Mouse (Mus musculus) thymus, postnatal 0 days (tissue): ENCODE results near the gene Nol4l. TPM values are rescaled to one million over a fixed set of nuclear protein-coding genes. Genes with fewer than 3 reads are reported as not detected.
"Not testable (repeated sequence)": the region's sequence is repeated elsewhere in the genome, so short reads cannot be mapped to it uniquely, and the experiment has no call there.

Experiments
- DNase-seq: peaks from one replicate; pipeline ENCODE4 v3.0.0-alpha.2; 2015; ENCODE audit warnings: low spot score
- polyA plus RNA-seq: library from polyadenylated mRNA; unstranded; fragments of >200 nt; fragmentation: Nextera tagmentation; extraction: Ambion mirVana; gene quantifications from 2 replicates; pipeline ENCODE4 v1.2.1, GENCODE M21; 2015

The Nol4l gene
- polyA plus RNA-seq, 1 experiment from 2014 or later, result 2.0 TPM

DNA sequence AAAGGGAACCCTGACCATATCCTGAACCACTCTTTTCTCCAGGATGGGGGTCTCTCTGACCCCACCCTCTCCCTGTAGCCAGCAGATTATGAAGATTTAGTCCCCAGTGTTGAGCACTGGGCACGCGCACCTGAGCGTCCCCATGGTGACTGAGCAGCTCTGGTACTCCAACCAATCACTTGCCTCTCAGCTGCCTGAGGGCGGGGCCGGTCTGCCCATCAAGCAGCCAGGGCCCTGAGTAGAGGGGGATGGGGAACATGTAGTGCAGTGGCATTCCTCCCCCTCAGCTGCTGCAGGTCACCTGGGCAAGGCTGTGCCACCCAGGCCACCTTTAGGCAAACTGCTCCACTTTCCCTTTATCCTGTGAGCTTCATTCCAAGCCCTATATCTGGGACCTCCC is 107.7 kb downstream of the Nol4l start:
- DNase-seq, result no peak

GRCm38 (mm10) chr2:153421233-153421632 is 108.5 kb downstream of the Nol4l start:
- peak; percentile 35 for DNase-seq

DNA sequence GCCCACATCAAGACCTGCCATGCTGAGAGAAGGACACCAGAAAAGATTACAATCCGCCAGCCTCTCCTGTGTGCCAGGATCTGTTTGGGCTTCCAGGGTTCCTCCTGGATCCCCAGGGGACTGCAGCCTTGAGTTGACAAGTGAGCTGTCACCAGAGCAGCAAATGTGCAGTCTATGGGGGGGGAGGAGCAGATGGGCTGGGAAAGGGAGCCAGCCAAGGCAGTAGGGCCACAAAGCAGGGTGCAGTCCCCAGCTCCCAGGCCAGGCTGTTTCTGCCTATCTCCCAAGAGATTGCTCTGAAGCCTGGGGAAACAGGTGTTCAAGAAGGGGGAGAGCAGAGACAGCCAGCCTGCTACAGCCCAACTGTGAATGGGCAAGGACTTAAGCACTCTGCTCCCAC is 111.4 kb downstream of the Nol4l start:
- no peak for DNase-seq

DNA sequence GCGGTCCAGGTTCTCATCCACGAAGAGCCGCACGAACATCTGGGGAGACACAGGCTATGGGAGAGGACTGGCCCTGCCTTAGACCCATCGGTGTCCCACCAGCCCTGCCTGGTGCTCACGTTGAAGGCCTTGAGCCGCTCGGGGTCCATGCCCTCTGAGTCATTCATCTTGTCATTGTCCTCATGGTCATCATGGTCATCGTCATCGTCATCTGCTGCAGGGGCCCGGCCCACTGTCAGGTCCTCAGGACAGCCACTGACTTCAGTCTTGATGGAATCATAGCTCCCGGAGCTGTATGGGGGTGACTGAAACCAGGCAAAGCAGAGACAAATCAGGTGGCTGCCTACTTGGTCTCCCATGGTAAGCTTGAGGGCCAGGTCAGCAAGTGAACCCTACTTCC is 111.9 kb downstream of the Nol4l start:
- no peak for DNase-seq

- peak; percentile 59 for DNase-seq
These were observed 115.2 kb downstream of the Nol4l start for GRCm38 (mm10) chr2:153414607-153415006.

DNA sequence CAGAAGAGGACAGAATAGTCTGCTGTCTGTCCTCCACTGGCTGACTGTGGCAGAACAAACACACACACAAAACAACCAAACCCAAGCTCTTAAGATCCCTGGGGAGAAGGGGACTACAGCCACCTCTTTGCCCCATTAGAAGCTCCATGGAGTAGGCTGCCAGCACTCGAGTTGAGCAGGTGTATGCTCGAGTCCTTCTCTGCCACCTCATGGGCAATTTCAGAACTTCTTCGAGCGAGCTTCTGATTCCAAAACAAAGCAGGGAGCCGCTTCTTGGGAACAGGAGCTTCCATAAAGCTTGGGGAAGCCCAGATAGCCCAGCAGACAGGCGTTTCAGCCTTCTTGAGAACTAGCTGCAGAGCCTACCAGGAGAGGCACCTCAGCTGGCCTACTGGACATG is 117.2 kb downstream of the Nol4l start:
- no peak for DNase-seq

- no peak for DNase-seq
These were observed 118.2 kb downstream of the Nol4l start for GRCm38 (mm10) chr2:153411557-153411956.

- no peak for DNase-seq
These were observed 120.8 kb downstream of the Nol4l start for GRCm38 (mm10) chr2:153408971-153409370.

GRCm38 (mm10) chr2:153406882-153407281 is 122.9 kb downstream of the Nol4l start:
- no peak for DNase-seq

DNA sequence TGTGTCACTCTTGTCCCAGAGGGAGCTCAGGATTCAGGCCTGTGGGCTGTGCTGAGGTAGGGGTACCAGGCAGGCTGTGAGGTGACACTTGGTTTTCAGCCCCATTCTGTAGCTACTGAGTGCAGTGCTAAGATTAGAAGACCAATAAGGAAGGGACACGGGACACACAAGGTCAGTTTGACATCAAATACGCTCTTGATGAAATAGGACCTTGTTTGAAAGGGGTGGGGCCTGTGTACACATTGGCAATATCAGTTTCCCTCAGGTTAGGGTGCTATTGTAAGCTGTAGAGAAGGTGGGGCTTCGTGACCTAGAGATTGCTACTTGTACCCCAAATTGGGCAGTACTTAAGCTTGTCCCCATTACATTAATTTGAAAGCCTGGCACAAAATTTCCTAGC is 124.9 kb downstream of the Nol4l start:
- DNase-seq, result no peak

DNA sequence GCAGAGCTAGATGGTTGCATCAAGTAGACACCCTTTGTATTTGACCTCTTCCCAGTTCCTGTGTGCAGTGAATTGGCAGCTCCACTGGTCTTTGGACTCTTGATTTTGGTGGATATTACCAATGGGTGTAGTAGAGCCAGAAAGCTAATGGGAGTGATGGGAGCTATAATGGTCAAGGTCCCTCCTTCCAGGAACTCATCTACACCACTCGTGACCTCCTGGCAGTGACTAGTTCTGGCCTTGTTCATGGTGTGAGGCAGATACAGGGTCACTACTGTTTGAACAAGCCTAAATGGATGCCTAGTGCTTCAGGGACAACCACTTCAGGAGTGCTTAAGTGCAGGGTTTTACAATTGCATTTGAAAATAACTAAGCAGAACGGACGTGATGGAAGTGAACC is 125.7 kb downstream of the Nol4l start:
- DNase-seq, result no peak

- no peak for DNase-seq
These were observed 130.6 kb downstream of the Nol4l start for GRCm38 (mm10) chr2:153399166-153399565.

- DNase-seq, result no peak
These were observed 131.8 kb downstream of the Nol4l start for GRCm38 (mm10) chr2:153397790-153398515.

GRCm38 (mm10) chr2:153393045-153393444 is 136.7 kb downstream of the Nol4l start:
- no peak for DNase-seq

- DNase-seq, result no peak
These were observed 139.9 kb downstream of the Nol4l start for GRCm38 (mm10) chr2:153389831-153390230.

GRCm38 (mm10) chr2:153380479-153380878 is 149.3 kb downstream of the Nol4l start:
- DNase-seq, result no peak

DNA sequence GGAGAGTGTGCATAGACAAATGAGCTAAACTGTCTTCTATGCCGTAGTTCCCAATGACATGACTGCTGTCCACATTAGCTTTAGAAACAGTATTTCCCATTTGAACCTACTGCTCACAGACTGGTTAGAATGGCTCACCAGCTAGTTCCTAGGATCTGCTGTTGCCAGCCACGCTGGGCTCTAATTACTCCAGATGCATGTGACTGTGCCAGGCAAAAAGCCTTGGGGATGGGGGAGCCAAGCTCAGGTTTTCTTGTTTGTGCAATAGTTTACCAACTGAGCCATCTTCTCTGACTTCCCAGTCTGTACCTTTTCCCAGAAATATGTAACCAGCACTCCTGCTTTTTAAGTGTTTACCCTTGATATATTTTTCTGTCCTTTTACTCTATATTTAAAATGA is 154.4 kb downstream of the Nol4l start:
- DNase-seq, result no peak

DNA sequence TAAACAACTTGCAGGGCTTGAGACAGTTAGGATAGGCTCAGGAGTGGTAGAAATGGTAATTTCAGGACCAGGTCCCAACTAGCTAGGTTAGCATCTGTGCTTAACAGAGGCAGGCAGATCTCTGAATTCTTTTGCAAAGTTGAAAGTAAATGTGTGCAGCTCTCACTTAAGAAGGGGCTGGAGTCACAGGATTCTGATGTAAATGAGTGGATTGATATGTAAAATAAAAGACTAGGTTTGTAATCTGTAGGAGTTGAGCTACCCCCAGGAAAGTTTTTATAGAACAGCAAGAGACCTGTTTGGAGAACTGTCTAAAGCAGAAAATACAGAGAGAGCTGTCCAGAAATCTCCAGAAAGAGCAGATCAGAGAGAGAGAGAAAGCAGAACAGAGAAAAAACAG is 158.9 kb downstream of the Nol4l start:
- DNase-seq, result no peak

DNA sequence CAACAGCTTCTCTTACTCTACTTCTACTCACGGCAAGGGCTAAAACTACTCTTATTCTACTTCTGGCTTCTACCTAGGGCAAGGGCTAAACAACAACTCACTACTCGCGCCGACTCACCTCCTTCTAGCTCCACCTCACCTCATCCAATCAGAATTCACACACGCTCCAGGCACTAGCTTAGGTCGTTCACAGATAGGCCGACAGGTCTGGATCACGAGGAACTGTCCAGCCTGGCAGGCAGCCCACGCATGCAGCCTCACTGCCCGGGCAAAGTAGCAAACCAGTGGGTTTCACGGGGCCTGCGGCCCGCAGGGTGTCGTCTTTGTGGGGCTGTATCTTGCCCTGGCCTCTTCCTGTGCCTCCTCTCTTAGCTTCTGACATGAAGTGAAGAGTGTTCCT is 165.2 kb downstream of the Nol4l start:
- not testable (repeated sequence) for DNase-seq

DNA sequence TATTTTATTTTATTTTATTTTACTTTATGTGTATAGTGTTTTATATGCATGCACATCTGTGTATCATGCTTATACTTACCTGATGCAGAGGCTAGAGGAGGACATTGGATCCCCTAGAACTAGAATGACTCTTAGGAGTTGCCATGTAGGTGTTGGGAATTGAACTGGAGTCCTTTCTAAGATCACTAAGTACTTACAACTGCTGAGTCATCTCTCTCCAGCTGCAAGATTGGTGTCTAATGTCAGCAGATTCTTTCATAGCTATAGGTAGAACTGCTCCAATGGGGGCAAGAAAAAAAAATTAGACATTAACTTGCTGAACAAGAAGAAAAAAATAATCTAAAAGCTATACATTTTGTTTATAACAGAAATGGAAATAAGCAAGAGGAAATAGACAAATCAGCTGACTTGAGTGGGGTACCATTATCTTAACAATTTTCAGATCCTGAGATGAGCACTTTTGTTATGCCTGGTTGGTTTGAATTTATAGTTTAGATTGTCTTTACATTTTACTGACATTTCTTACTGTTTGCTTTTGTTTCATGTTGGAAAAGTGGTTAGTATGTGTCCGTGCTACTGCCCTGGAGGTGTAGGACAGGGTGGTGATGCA is 168.6 kb downstream of the Nol4l start:
- DNase-seq, result no peak
